Mouse (Mus musculus): Measurements from ENCODE around the gene Dek.

DNA sequence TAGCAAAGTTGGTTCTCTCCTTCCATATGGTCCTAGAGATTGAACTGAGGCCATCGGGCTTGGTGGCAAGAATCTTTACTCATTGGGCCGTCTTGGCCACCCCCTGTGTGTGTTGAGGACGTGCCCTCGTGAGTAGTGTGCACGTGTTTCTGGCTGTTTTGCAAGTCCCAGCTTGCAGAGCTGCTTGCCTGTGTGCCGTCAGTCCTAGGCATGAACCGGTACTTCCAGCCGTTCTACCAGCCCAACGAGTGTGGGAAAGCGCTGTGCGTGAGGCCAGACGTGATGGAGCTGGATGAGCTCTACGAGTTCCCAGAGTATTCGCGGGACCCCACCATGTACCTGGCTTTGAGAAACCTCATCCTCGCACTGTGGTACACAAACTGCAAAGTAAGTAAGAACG is 43.2 kb downstream of the Dek start:
- no peak for TF ChIP-seq ELF1 (IDR thresholded peaks at IDR 0.05; ENCODE audit: low read depth, low read length)
- no peak for TF ChIP-seq TAL1 (IDR thresholded peaks at IDR 0.05; ENCODE audit: low read length)
- no peak for TF ChIP-seq USF2 (IDR thresholded peaks at IDR 0.05; ENCODE audit: borderline replicate concordance in 1 of 2, insufficient read depth in 1 of 2, low read depth in 1 of 2, low read length in 2 of 2)
- TF ChIP-seq MAZ (IDR thresholded peaks at IDR 0.05; ENCODE audit: low read depth, low read length), result no peak
- TF ChIP-seq CTCF (IDR thresholded peaks at IDR 0.05 in 2 of 3, conservative IDR thresholded peaks at IDR 0.05 in 1 of 3; ENCODE audit: control insufficient read depth in 1 of 3, insufficient read depth in 1 of 3, low read depth in 2 of 3, low read length in 3 of 3, poor library complexity in 1 of 3, severe bottlenecking in 1 of 3), result no peak
- TF ChIP-seq ZNF384 (IDR thresholded peaks at IDR 0.05; ENCODE audit: low read depth, low read length), result no peak
- no peak for TF ChIP-seq POLR2A (IDR thresholded peaks at IDR 0.05; ENCODE audit: control insufficient read depth in 1 of 2, insufficient read depth in 1 of 2, low read depth in 1 of 2, low read length in 2 of 2, poor library complexity in 1 of 2)
- TF ChIP-seq CHD2 (IDR thresholded peaks at IDR 0.05; ENCODE audit: low read length), result no peak
- no peak for TF ChIP-seq HCFC1 (IDR thresholded peaks at IDR 0.05; ENCODE audit: low read depth, low read length)
- no peak for TF ChIP-seq GABPA (IDR thresholded peaks at IDR 0.05; ENCODE audit: low read depth, low read length)
- no peak for TF ChIP-seq SMC3 (IDR thresholded peaks at IDR 0.05; ENCODE audit: low read depth, low read length)
- TF ChIP-seq POLR2AphosphoS5 (IDR thresholded peaks at IDR 0.05; ENCODE audit: borderline replicate concordance, low read depth, low read length), result no peak

Data from MEL (cell line).